Mouse (Mus musculus) NIH3T3 (cell line): ENCODE results near the gene Nt5c.
A peak's percentile ranks its signal among the peaks of the same experiment; 100 is the strongest.
"Not testable (repeated sequence)": the region's sequence is repeated elsewhere in the genome, so short reads cannot be mapped to it uniquely, and the experiment has no call there.

ENCODE experiments used
- DNase-seq: peaks from one replicate; pipeline ENCODE4 v3.0.0-alpha.2; 2012; ENCODE audit warnings: low read depth

The Nt5c gene

GRCm38 (mm10) chr11:115467217-115467618, 24.4 kb downstream of the Nt5c start:
- peak; percentile 51 for DNase-seq

- DNase-seq, result no peak
Measured at GRCm38 (mm10) chr11:115464851-115465250, 26.8 kb downstream of the Nt5c start.

- no peak for DNase-seq
Measured at GRCm38 (mm10) chr11:115463397-115463796, 28.3 kb downstream of the Nt5c start.

GRCm38 (mm10) chr11:115462243-115462891, 29.3 kb downstream of the Nt5c start, which contains the start of gene Slc16a5:
Slc16a5 (plus strand) TSS chr11:115462474.
- no peak for DNase-seq

- no peak for DNase-seq
Measured at GRCm38 (mm10) chr11:115461846-115462242, 29.8 kb downstream of the Nt5c start.

GRCm38 (mm10) chr11:115460976-115461375, 30.7 kb downstream of the Nt5c start:
- DNase-seq, result no peak

GRCm38 (mm10) chr11:115457405-115457804, 34.3 kb downstream of the Nt5c start:
- DNase-seq, result no peak

GRCm38 (mm10) chr11:115456182-115456581, 35.5 kb downstream of the Nt5c start:
- DNase-seq, result no peak

GRCm38 (mm10) chr11:115455619-115456018, 36.0 kb downstream of the Nt5c start:
- DNase-seq, result no peak

GRCm38 (mm10) chr11:115454822-115455221, 36.8 kb downstream of the Nt5c start:
- DNase-seq, result not testable (repeated sequence)

GRCm38 (mm10) chr11:115453306-115453705, 38.4 kb downstream of the Nt5c start:
- no peak for DNase-seq

- DNase-seq, result no peak
Measured at GRCm38 (mm10) chr11:115452281-115452860, 39.3 kb downstream of the Nt5c start.

GRCm38 (mm10) chr11:115451781-115452241, 39.9 kb downstream of the Nt5c start:
- DNase-seq, result no peak

GRCm38 (mm10) chr11:115450176-115450575, 41.5 kb downstream of the Nt5c start:
- DNase-seq, result no peak

GRCm38 (mm10) chr11:115448998-115449397, 42.7 kb downstream of the Nt5c start:
- DNase-seq, result no peak

GRCm38 (mm10) chr11:115448075-115448474, 43.6 kb downstream of the Nt5c start:
- DNase-seq, result no peak

- DNase-seq, result no peak
Measured at GRCm38 (mm10) chr11:115447321-115447885, 44.3 kb downstream of the Nt5c start.

- no peak for DNase-seq
Measured at GRCm38 (mm10) chr11:115446906-115447305, 44.8 kb downstream of the Nt5c start.

- DNase-seq, result no peak
Measured at GRCm38 (mm10) chr11:115441417-115441816, 50.2 kb downstream of the Nt5c start.
